Mouse (Mus musculus) gastrocnemius, adult 18-20 months (tissue): ENCODE data around the gene Slco4c1. TPM values are rescaled to one million over a fixed set of nuclear protein-coding genes. Genes with fewer than 3 reads are reported as not detected.

Source experiments
- DNase-seq: peaks from one replicate; pipeline ENCODE4 v3.0.0; 2021; ENCODE audit warnings: low spot score
- total RNA-seq, 2 experiments: library from RNA; stranded (reverse); gene quantifications; 2 replicates each; pipeline ENCODE4 v1.2.3; 2021

Slco4c1 gene
- total RNA-seq, 2 experiments from 2014 or later: not detected

DNA sequence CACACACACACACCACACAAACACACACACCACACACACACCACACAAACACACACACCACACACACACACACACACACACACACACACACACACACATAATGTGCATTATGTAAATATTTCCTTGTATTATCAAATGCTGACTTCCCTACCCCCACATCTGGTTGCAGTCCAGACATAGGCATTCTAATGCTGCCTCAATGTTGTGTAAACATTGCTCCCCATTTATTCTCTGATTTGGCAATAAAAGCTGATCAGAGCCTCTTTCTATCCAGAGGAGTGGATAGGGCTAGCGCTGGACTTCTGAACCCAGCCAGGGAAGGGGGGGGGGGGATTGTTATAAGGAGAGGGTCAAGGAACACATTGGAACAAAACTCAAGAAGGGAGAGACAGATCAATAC, 101.7 kb downstream of the Slco4c1 start:
- no peak for DNase-seq

DNA sequence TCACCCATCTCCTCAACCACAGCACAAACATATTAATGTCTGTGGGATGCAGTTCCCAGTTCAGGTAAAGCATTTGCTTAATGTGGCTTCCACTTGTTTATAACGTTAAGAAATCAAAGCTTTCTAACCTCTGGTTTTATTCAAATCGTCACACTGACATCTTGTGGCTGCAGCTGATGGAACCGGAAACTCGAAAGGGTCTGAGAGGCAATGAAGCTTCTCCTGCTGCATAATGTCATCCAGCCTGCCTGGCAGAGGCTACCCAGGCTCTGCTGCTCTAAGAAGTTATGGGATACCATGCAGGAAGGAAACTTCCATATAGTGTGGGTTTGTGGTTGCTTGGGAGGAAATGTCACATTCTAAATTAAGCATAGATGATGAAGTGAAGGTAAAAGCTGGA, 103.7 kb downstream of the Slco4c1 start:
- no peak for DNase-seq

DNA sequence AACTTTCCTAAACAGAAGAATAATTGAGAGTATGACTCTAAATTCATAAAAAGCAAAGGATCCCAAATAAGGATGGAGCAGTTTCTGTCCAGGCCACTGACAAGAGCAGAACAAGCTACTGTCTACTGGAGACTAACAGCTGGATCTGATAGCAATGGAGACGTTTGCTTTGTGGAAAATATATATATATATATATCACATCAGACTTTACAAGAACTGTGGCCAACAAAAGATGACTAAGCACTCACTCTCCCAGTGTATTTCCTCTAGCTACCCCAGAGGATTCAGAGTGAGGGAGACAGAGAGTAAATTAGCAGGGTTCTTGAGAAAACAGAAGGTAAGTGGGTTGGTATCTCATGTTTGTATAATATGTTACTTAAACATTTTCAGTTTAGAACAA, 105.4 kb downstream of the Slco4c1 start:
- DNase-seq: no peak
